Mouse (Mus musculus): ENCODE measurements around the gene Exosc1.

GRCm38 (mm10) chr19:41982791-41983150, 49.5 kb upstream of the Exosc1 start:
- TF ChIP-seq USF1 (IDR thresholded peaks at IDR 0.05; ENCODE audit: low read depth, low read length): no peak
- no peak for TF ChIP-seq CTCF (conservative IDR thresholded peaks at IDR 0.05 in 1 of 2, IDR thresholded peaks at IDR 0.05 in 1 of 2; ENCODE audit: low read depth in 2 of 2, low read length in 2 of 2)
- no peak for TF ChIP-seq MAFK (IDR thresholded peaks at IDR 0.05; ENCODE audit: insufficient replicate concordance, low read length)
- TF ChIP-seq E2F4 (IDR thresholded peaks at IDR 0.05; ENCODE audit: insufficient replicate concordance, low read depth, low read length): no peak
- TF ChIP-seq CHD2 (IDR thresholded peaks at IDR 0.05; ENCODE audit: low read length): no peak
- no peak for TF ChIP-seq GABPA (IDR thresholded peaks at IDR 0.05; ENCODE audit: insufficient replicate concordance, low read depth, low read length)
- no peak for TF ChIP-seq HCFC1 (IDR thresholded peaks at IDR 0.05; ENCODE audit: low read depth, low read length)
- no peak for TF ChIP-seq ELF1 (IDR thresholded peaks at IDR 0.05; ENCODE audit: low read depth, low read length)
- no peak for TF ChIP-seq MEF2A (IDR thresholded peaks at IDR 0.05; ENCODE audit: borderline replicate concordance, low read depth, low read length)
- TF ChIP-seq MAZ (IDR thresholded peaks at IDR 0.05; ENCODE audit: low read depth, low read length): no peak

Data from CH12.LX (cell line).